Mouse (Mus musculus): ENCODE results near the gene Acsl3. TPM values are rescaled to one million over a fixed set of nuclear protein-coding genes. Genes with fewer than 3 reads are reported as not detected.

Acsl3 gene
- total RNA-seq, 2 experiments from 2014 or later: 88.4 to 96.8 TPM

GRCm38 (mm10) chr1:78737646-78738045 lies 80.0 kb downstream of the Acsl3 start:
- no peak for DNase-seq
- intact Hi-C loops (cut with DNase I): no loop called here

- intact Hi-C loops (cut with DNase I): no loop called here
Measured at GRCm38 (mm10) chr1:78740676-78741075, 83.1 kb downstream of the Acsl3 start.

GRCm38 (mm10) chr1:78742198-78742597 lies 84.6 kb downstream of the Acsl3 start:
- DNase-seq: no peak
- intact Hi-C loops (cut with DNase I): no loop called here

More at GRCm38 (mm10) chr1:78740676-78741075, 83.1 kb downstream of the Acsl3 start:
- DNase-seq: peak; percentile 46

GRCm38 (mm10) chr1:78743318-78743717 lies 85.7 kb downstream of the Acsl3 start:
- intact Hi-C loops (cut with DNase I): no loop called here
- no peak for DNase-seq

- intact Hi-C loops (cut with DNase I): no loop called here
Measured at GRCm38 (mm10) chr1:78745230-78745777, 87.7 kb downstream of the Acsl3 start.

More at GRCm38 (mm10) chr1:78745230-78745777, 87.7 kb downstream of the Acsl3 start:
- peak; percentile 52 for DNase-seq

Other genes starting within 250 kb of the Acsl3 start
- 10 to 100 TPM; 90.1 to 94.8 TPM for gene Farsb, start 168.9 kb upstream of the Acsl3 start, total RNA-seq (2021)
- not detected for gene Mogat1, start 146.8 kb upstream of the Acsl3 start, total RNA-seq (2021)
- gene BC035947, start 145.7 kb upstream of the Acsl3 start, total RNA-seq (2021): under 1 TPM; 0.22 to 0.32 TPM
- gene Utp14b, start 213 bp downstream of the Acsl3 start, total RNA-seq (2021): 10 to 100 TPM; 14.1 to 16.4 TPM
- 1 to 10 TPM in 1 of 2 experiments, under 1 TPM in 1; 0.95 to 1.1 TPM for gene Kcne4, start 158.9 kb downstream of the Acsl3 start, total RNA-seq (2021)